Mouse (Mus musculus) stomach, embryonic 14.5 days (tissue): ENCODE measurements around the gene Egflam. TPM values are rescaled to one million over a fixed set of nuclear protein-coding genes. Genes with fewer than 3 reads are reported as not detected.

Experiments
- ATAC-seq: fragments of 200-750 bp; cut with Nextera tagmentation; 2 replicates; pipeline ENCODE4 v1.8.0; 2017; ENCODE audit warnings: low read depth, moderate TSS enrichment; ENCODE audit not compliant: insufficient number of reproducible peaks, insufficient read depth, low FRiP score
- H3K27ac ChIP-seq: fragments of 300-500 bp; sonication (generic); 2 replicates; pipeline ENCODE4 v1.5.1; 2014; ENCODE audit warnings: mild to moderate bottlenecking, low read length, moderate library complexity, mixed read lengths
- H3K27me3 ChIP-seq: fragments of 300-500 bp; sonication (generic); 2 replicates; pipeline ENCODE4 v1.6.1; 2014; ENCODE audit warnings: low read length, control low read depth, mixed read lengths; ENCODE audit not compliant: control insufficient read depth, insufficient read depth
- H3K36me3 ChIP-seq: fragments of 300-500 bp; sonication (generic); 2 replicates; pipeline ENCODE4 v1.6.1; 2014; ENCODE audit warnings: mild to moderate bottlenecking, control low read depth, low read length, moderate library complexity, mixed read lengths; ENCODE audit not compliant: control insufficient read depth, insufficient read depth
- H3K4me1 ChIP-seq: fragments of 300-500 bp; sonication (generic); 2 replicates; pipeline ENCODE4 v1.6.1; 2014; ENCODE audit warnings: low read length, control low read depth, mixed read lengths; ENCODE audit not compliant: control insufficient read depth, insufficient read depth
- H3K4me2 ChIP-seq: fragments of 300-500 bp; sonication (generic); replicated peaks from 2 replicates; pipeline ENCODE4 v1.6.1; 2014; ENCODE audit warnings: low read depth, low read length, control low read depth
- H3K4me3 ChIP-seq: fragments of 300-500 bp; sonication (generic); 2 replicates; pipeline ENCODE4 v1.5.1; 2014; ENCODE audit warnings: low read depth, low read length, control low read depth
- H3K9ac ChIP-seq: fragments of 300-500 bp; sonication (generic); replicated peaks from 2 replicates; pipeline ENCODE4 v1.6.1; 2014; ENCODE audit warnings: low read depth, mild to moderate bottlenecking, control low read depth, low read length, moderate library complexity, mixed read lengths
- H3K9me3 ChIP-seq: fragments of 300-500 bp; sonication (generic); 2 replicates; pipeline ENCODE4 v1.6.1; 2016; ENCODE audit warnings: low read depth, low read length, control low read depth; ENCODE audit not compliant: control insufficient read depth
- WGBS: fragments of 180-500 bp; shearing (Covaris S2); extraction: QIAGEN DNeasy Blood & Tissue Kit; methylation state at CpG from one replicate; pipeline ENCODE4 v1.1.7; 2014; 5-methylcytosine and 5-hydroxymethylcytosine counted together
- polyA plus RNA-seq: library from polyadenylated mRNA; unstranded; fragments of >200 nt; fragmentation: Nextera tagmentation; extraction: Ambion mirVana; gene quantifications from 2 replicates; pipeline ENCODE4 v1.2.1, GENCODE M21; 2014

Gene Egflam
- polyA plus RNA-seq, 1 experiment from 2014 or later: 19.0 TPM

DNA sequence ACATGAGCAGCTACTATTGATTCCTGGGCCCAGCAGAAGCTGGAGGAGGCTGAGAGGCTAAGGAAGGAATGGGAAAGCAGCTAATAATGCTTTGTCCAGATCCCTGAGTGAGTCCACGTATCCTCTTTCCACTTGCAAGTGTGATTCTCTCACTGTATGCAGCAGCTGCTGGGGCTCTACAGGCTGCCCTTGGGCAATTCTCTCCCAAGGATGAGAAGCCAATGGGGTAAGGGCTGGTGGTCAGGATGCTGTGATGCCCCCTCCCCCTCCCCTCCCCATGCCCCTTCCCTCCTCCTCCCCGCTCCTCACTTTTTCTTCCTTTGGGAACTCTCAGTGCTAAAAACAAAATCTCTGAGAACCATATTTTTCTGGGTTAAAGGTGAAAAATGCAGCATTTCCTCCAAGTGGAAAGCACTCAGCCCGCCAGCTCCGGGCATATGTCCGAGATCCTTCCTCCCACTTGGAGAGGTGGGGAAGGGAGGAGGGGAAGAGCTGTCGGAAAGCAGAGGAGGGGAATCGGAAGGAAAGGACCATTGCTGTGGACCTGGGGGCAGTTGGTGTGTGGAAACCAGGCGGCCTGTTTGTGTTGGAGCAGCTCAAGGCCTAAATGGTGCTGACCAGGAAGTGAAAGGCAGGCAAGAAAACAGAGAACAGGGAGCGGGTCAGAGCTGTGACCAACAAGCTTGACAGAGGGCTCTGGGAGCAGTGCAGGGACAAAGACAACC, 194.4 kb downstream of the Egflam start:
- H3K9ac ChIP-seq: no peak overlapping the region
- WGBS: 37% methylated on average over 9 of the region's 9 CpGs
- peak overlapping the region; percentile 75; the same call in 1 of the 2 replicates for H3K27ac ChIP-seq
- no peaks in the 10 kb centered on the region; the same call in 1 of the 2 replicates for H3K36me3 ChIP-seq
- H3K4me2 ChIP-seq: no peak overlapping the region
- no peaks in the 10 kb centered on the region for H3K9me3 ChIP-seq
- H3K27me3 ChIP-seq: no peaks in the 10 kb centered on the region
- H3K4me3 ChIP-seq: no peak overlapping the region
- peaks cover 31% of the 10 kb centered on the region for H3K4me1 ChIP-seq
- ATAC-seq: peak; percentile 35; the same call in 1 of the 2 replicates

DNA sequence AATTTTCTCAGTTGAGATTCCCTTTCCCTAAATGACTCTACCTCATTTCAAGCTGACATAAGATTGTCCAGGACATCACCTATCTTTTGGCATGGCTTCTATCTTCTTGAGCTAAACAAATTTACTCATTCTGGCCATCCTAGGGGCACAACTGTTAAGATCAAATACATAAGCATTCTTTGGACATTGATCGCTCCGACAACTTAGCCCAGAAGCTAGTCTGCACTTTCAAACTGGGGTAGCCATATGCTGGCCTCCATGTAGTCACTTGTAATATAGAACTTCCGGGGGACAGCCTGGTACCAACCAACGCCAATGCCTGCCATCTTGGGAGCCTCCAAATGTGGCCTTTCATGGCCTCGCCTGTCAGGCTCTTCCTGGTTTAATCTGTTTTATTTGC, 195.2 kb downstream of the Egflam start:
- no peak overlapping the region for H3K4me3 ChIP-seq
- peak overlapping the region; percentile 75 for H3K27ac ChIP-seq
- 94% methylated on average over 5 of the region's 5 CpGs for WGBS
- H3K4me2 ChIP-seq: no peak overlapping the region
- H3K27me3 ChIP-seq: no peaks in the 10 kb centered on the region
- H3K9ac ChIP-seq: no peak overlapping the region
- H3K36me3 ChIP-seq: no peaks in the 10 kb centered on the region; the same call in 1 of the 2 replicates
- no peaks in the 10 kb centered on the region for H3K9me3 ChIP-seq
- peaks cover 32% of the 10 kb centered on the region for H3K4me1 ChIP-seq
- ATAC-seq: no peak

DNA sequence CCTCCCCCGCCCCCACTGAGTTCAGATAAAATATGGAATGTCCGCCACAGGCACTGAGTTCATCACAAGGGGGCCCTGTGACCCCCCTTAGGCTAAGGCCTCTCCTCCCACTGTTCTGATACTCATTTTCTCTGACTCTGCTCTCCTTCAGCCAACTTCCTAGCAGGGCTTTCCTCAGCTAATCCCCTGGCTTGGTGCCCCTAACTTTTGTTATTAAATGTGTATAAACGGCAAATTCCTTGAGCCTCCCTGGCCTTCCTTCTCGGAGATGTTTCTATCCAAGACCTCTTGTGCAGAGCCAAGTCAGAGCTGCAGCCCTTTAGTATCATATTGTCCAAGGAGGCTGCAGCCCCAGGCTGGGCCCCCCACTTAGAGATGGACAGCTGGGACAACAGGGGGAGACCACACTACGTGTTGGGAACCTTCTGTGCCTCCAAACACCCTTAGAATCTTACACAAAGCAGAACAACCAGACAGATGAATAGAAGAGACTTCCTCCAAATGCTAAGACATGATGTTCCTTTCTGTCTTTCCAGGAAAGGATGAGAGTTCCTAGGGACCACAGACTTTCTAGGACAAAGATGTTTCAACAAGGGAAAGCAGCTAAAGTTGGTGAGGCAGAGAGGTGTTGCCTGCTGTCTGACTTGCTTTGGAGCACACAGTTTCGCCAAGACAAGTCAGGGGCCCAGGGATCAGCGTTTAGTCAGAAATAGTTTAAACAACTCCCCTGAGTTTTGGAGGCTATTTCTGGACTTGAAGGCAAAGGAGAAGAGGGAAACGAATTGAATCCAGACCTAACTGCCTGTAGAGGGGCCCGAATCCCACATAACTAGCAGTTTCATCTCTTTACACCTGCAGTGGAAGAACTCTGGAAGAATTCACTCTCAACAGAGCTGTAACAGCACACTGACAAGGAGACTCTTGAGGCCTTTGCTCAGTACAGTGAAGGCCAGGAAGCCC, 196.5 kb downstream of the Egflam start:
- ATAC-seq: no peak
- H3K9ac ChIP-seq: no peak overlapping the region
- 0 out of 2 replicates have a peak overlapping the region, but pooled peaks have one; percentile 4 for H3K4me2 ChIP-seq
- peaks cover 32% of the 10 kb centered on the region for H3K4me1 ChIP-seq
- H3K27ac ChIP-seq: peak overlapping the region; percentile 82; the same call in 1 of the 2 replicates
- 35% methylated on average over 9 of the region's 9 CpGs for WGBS
- H3K4me3 ChIP-seq: no peak overlapping the region
- no peaks in the 10 kb centered on the region for H3K27me3 ChIP-seq
- H3K36me3 ChIP-seq: no peaks in the 10 kb centered on the region
- H3K9me3 ChIP-seq: no peaks in the 10 kb centered on the region

DNA sequence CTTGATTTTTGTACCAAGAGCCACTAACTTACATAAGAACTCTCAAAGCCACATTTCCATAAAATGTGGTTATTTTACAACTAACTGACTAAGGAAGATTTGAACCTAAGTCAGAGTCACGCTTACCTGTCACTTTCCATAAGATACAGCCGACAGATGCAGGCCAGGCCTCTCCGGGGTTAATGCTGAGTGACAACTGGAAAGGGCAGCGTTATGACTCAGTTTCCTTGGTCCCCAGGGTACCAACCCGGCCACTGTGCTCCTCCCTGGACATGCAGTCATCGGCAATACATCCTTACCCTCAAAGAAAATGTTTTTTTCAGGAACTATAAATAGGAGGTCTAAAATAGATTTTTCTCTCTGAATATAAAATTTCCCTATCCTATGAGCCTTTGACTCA, 197.9 kb downstream of the Egflam start:
- no peak for ATAC-seq
- H3K9ac ChIP-seq: no peak overlapping the region
- H3K36me3 ChIP-seq: no peaks in the 10 kb centered on the region
- H3K4me3 ChIP-seq: no peak overlapping the region
- no peak overlapping the region for H3K27ac ChIP-seq
- 75% methylated on average over 6 of the region's 6 CpGs for WGBS
- H3K27me3 ChIP-seq: no peaks in the 10 kb centered on the region
- H3K9me3 ChIP-seq: no peaks in the 10 kb centered on the region
- H3K4me1 ChIP-seq: peaks cover 32% of the 10 kb centered on the region
- H3K4me2 ChIP-seq: no peak overlapping the region

DNA sequence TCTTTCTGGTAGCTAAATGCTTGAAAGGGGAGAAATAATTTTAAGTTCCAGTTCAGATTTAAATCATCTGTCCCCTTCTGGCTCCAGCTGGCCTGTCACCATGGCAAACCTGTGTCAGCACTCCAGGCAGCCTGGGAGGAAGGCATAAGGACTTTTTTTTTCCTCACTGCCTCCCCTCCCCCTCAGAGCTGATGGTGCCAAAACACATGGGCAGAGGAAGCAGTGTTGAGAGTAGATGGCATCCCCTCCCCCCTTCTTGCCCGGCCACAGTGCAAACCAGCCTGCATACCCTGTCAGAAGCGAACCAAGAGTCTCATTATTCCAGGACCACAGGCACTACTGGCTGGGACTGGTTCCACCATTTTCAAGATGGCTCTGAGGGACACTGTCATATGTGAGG, 199.4 kb downstream of the Egflam start:
- H3K27me3 ChIP-seq: no peaks in the 10 kb centered on the region
- no peaks in the 10 kb centered on the region for H3K36me3 ChIP-seq
- peaks cover 25% of the 10 kb centered on the region for H3K4me1 ChIP-seq
- ATAC-seq: no peak
- no peaks in the 10 kb centered on the region for H3K9me3 ChIP-seq
- H3K9ac ChIP-seq: no peak overlapping the region
- no peak overlapping the region for H3K27ac ChIP-seq
- WGBS: 76% methylated on average over 2 of the region's 2 CpGs
- no peak overlapping the region for H3K4me3 ChIP-seq
- no peak overlapping the region for H3K4me2 ChIP-seq

DNA sequence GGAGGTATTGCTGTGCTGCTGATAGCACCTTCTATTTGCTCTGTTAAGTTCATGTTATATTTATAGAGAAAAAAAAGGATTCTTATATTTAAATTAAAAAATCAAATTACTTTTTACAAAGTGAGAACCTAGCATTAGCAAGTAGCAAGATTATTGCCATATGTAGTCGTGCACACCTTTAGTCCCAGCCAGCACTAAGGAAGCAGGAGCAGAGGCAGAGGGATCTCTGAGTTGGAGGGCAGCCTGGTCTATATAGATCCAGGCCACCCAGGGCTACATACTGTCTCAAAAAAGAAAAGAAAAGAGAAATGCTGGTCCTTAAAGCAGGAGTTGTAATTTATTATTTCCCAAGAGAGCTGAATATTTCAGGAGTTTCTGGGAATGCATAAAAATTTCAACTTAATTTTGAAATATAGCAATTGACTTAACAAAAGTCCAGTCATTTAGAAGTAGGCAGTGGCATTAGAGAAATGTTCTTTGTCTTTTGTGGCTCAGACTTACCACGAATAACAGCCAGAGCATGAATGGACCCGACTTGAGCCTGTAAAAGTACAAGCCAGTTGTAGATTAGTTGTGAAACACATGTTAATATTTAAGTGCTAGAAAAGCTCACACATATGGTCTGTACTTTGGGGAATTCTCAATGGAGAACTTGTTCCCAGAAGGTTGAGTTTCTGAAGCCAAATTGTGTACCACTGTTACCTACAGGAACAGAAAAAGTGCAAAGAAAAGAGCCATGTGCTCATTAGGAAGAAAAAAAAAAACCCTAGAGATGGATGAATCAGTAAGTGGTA, 200.3 kb downstream of the Egflam start:
- Histone ChIP-seq H3K9me3 (no peaks in the 10 kb centered on the region), H3K4me1 (peaks cover 18% of the 10 kb centered on the region), H3K27ac (no peak overlapping the region), H3K4me3 (no peak overlapping the region), H3K4me2 (no peak overlapping the region), H3K9ac (no peak overlapping the region), H3K36me3 (no peaks in the 10 kb centered on the region), H3K27me3 (no peaks in the 10 kb centered on the region)
- 84% methylated on average over 3 of the region's 3 CpGs for WGBS
- no peak for ATAC-seq

DNA sequence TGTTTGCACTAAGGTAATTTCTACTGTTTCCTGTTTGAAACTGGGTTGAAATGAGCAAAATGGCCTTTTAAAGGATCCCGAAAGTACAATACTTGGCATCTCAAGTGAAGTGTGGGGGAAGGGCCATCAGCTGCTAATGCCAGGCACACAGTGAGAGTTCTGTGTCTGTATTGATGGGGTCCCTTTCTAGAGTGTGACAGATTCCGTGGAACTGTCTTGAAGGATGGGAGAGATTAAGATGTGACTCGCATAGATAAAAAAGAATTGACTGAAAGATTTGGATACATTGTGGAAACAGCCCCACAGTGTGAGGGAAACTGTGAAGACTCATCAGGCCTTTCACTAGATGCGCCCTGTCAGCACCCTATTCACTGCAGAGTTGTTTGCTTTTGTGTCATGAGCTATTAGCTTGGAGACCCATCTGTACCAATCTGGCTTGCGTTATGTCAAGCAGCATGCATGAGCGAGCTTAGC, 203.4 kb downstream of the Egflam start:
- H3K4me3 ChIP-seq: no peak overlapping the region
- no peak for ATAC-seq
- H3K9ac ChIP-seq: no peak overlapping the region
- no peak overlapping the region for H3K4me2 ChIP-seq
- H3K4me1 ChIP-seq: peaks cover 3% of the 10 kb centered on the region; the same call in 1 of the 2 replicates
- 64% methylated on average over 6 of the region's 6 CpGs for WGBS
- H3K9me3 ChIP-seq: no peaks in the 10 kb centered on the region
- no peaks in the 10 kb centered on the region for H3K27me3 ChIP-seq
- no peak overlapping the region; the same call in 1 of the 2 replicates for H3K27ac ChIP-seq
- peaks cover 8% of the 10 kb centered on the region; the same call in 1 of the 2 replicates for H3K36me3 ChIP-seq
